In the genomic region with DNA sequence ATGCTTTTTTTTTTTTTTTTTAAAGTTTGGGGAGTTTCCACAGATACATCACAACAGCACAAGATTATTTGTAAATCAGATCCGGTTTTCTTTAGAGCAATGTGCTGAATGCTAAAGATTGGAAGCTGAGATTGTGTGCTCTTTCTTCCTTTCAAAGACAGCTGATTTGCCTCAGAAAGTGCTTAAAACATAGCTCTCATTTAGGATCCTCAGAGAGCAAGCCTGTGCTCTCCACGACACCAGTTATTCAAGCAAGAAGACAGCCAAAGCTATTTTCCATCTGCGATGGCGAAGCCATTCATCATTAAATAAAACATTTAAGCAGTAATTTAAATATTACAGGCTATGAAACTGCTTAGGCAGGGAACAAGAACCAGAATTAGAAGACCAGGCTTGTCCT, we compare ENCODE assay signal across 19 mouse cellular contexts.
A peak's percentile ranks its signal among the peaks of the same experiment; 100 is the strongest.
DNase-seq lines count a peak whose midpoint lies in the region; ATAC-seq and TF ChIP-seq lines count a peak whose summit lies in the region.
"Had no signal": no experiment of that assay in that cellular context is flagged by ENCODE, and none has a peak within 500 bp of the region (broad histone marks: within the 10 kb centered on the region; RNA-seq: fewer than 3 reads in every experiment).

No protein-coding gene starts in this region.

- H3K9ac ChIP-seq in kidney, embryonic 14.5 days (ENCODE audit: low read depth, low read length), result no peak overlapping the region
- H3K9ac ChIP-seq in lung, postnatal 0 days (replicated peaks; ENCODE audit: low read depth), result no peak overlapping the region
- H3K9ac ChIP-seq in forebrain, embryonic 14.5 days (ENCODE audit: low read length), result no peak overlapping the region
- H3K9ac ChIP-seq in hindbrain, postnatal 0 days (replicated peaks; ENCODE audit: low read length), result no peak overlapping the region
- H3K9ac ChIP-seq: heart, embryonic 15.5 days; limb, embryonic 12.5 days; liver, embryonic 14.5 days had no signal

- TF ChIP-seq EP300 in lung, postnatal 0 days (IDR thresholded peaks at IDR 0.05), result no peak; the same call in 1 of the 2 replicates

- WGBS in kidney, embryonic 14.5 days, result 60% methylated on average over 4 of the region's 4 CpGs
- WGBS in lung, postnatal 0 days, result 53% methylated on average over 4 of the region's 4 CpGs
- WGBS in forebrain, embryonic 14.5 days, result 46% methylated on average over 4 of the region's 4 CpGs
- 37% methylated on average over 4 of the region's 4 CpGs for WGBS in hindbrain, postnatal 0 days

- H3K4me3 ChIP-seq in kidney, embryonic 14.5 days (ENCODE audit: low read length), result no peak overlapping the region
- no peak overlapping the region for H3K4me3 ChIP-seq in lung, postnatal 0 days (ENCODE audit: low read depth, low read length)
- no peak overlapping the region for H3K4me3 ChIP-seq in forebrain, embryonic 14.5 days (ENCODE audit: low read depth, low read length)
- no peak overlapping the region for H3K4me3 ChIP-seq in hindbrain, postnatal 0 days (ENCODE audit: low read length)
- H3K4me3 ChIP-seq: heart, embryonic 15.5 days; limb, embryonic 12.5 days; myocyte had no signal

- H3K27me3 ChIP-seq in kidney, embryonic 14.5 days (ENCODE audit: control insufficient read depth, insufficient read depth, low read length), result no peaks in the 10 kb centered on the region
- no peaks in the 10 kb centered on the region for H3K27me3 ChIP-seq in lung, postnatal 0 days (replicated peaks; ENCODE audit: insufficient read depth, low read length)
- no peaks in the 10 kb centered on the region for H3K27me3 ChIP-seq in forebrain, embryonic 14.5 days (replicated peaks; ENCODE audit: control insufficient read depth, insufficient read depth, low read length)
- H3K27me3 ChIP-seq in hindbrain, postnatal 0 days (ENCODE audit: insufficient read depth, low read length), result no peaks in the 10 kb centered on the region
- H3K27me3 ChIP-seq: heart, embryonic 15.5 days; limb, embryonic 12.5 days had no signal

- H3K4me1 ChIP-seq in kidney, embryonic 14.5 days (ENCODE audit: control insufficient read depth, insufficient read depth, low read length), result no peaks in the 10 kb centered on the region
- no peaks in the 10 kb centered on the region for H3K4me1 ChIP-seq in lung, postnatal 0 days (ENCODE audit: insufficient read depth, low read depth, low read length)
- peaks cover 3% of the 10 kb centered on the region; the same call in 1 of the 2 replicates for H3K4me1 ChIP-seq in forebrain, embryonic 14.5 days (ENCODE audit: control insufficient read depth, insufficient read depth, low read length)
- 0 out of 2 replicates have a peak, but pooled peaks cover 4% of the 10 kb centered on the region for H3K4me1 ChIP-seq in hindbrain, postnatal 0 days (ENCODE audit: insufficient read depth, low read length)
- H3K4me1 ChIP-seq: heart, embryonic 15.5 days; limb, embryonic 12.5 days had no signal

- no peak for DNase-seq in kidney, adult 9 months
- peak; percentile 59 for DNase-seq in lung, postnatal 0 days (ENCODE audit: low spot score)
- no peak for DNase-seq in lung, postnatal 36 days
- peak; percentile 45 for DNase-seq in forebrain, embryonic 14.5 days (ENCODE audit: low spot score)
- no peak for DNase-seq in hindbrain, postnatal 0 days (ENCODE audit: low spot score)
- DNase-seq in gastrocnemius, adult 8-10 months (ENCODE audit: low spot score in 2 of 2), result no peak
- no peak for DNase-seq in thymus, adult 18-20 months
- DNase-seq: cerebellum, adult 9-10 months; embryo, embryonic 11 days; heart, adult 18-20 months; layer of hippocampus, postnatal 36 days; retina, postnatal 1 day; thymus, adult 2 months had no signal

- no peak for TF ChIP-seq CTCF in lung, postnatal 0 days (IDR thresholded peaks at IDR 0.05)
- TF ChIP-seq CTCF in hindbrain, postnatal 0 days (IDR thresholded peaks at IDR 0.05; ENCODE audit: low read depth), result no peak

- H3K36me3 ChIP-seq in kidney, embryonic 14.5 days (ENCODE audit: control insufficient read depth, insufficient read depth, low read length), result no peaks in the 10 kb centered on the region
- H3K36me3 ChIP-seq in lung, postnatal 0 days (ENCODE audit: insufficient read depth, low read length), result no peaks in the 10 kb centered on the region
- no peaks in the 10 kb centered on the region for H3K36me3 ChIP-seq in forebrain, embryonic 14.5 days (ENCODE audit: control insufficient read depth, insufficient read depth, low read length)
- H3K36me3 ChIP-seq in hindbrain, postnatal 0 days (ENCODE audit: insufficient read depth, low read length), result no peaks in the 10 kb centered on the region
- H3K36me3 ChIP-seq: G1E; heart, embryonic 15.5 days; limb, embryonic 12.5 days had no signal

- H3K27ac ChIP-seq in kidney, embryonic 14.5 days (ENCODE audit: low read depth, low read length), result no peak overlapping the region
- no peak overlapping the region for H3K27ac ChIP-seq in lung, postnatal 0 days (ENCODE audit: low read length)
- H3K27ac ChIP-seq in forebrain, embryonic 14.5 days (ENCODE audit: low read depth, low read length), result peak overlapping the region; percentile 23
- H3K27ac ChIP-seq in hindbrain, postnatal 0 days, result peak overlapping the region; percentile 43
- H3K27ac ChIP-seq: heart, embryonic 15.5 days; limb, embryonic 12.5 days; liver, embryonic 14.5 days had no signal

- 0 out of 2 replicates have a peak, but pooled peaks have one; percentile 6 for ATAC-seq in kidney, embryonic 14.5 days (ENCODE audit: low FRiP score, low TSS enrichment)
- peak; percentile 33; the same call in 1 of the 2 replicates for ATAC-seq in lung, postnatal 0 days
- peak; percentile 40 for ATAC-seq in forebrain, embryonic 14.5 days
- no peak for ATAC-seq in hindbrain, postnatal 0 days

- no peak overlapping the region for H3K4me2 ChIP-seq in kidney, embryonic 14.5 days (replicated peaks; ENCODE audit: low read depth, low read length)
- H3K4me2 ChIP-seq in lung, postnatal 0 days (replicated peaks; ENCODE audit: low read depth, low read length), result no peak overlapping the region
- H3K4me2 ChIP-seq in forebrain, embryonic 14.5 days (ENCODE audit: low read length), result no peak overlapping the region
- no peak overlapping the region for H3K4me2 ChIP-seq in hindbrain, postnatal 0 days (ENCODE audit: low read depth, low read length)
- H3K4me2 ChIP-seq: heart, embryonic 15.5 days; limb, embryonic 12.5 days had no signal

- H3K9me3 ChIP-seq in kidney, embryonic 14.5 days (ENCODE audit: control insufficient read depth, low read length), result no peaks in the 10 kb centered on the region; the same call in 1 of the 2 replicates
- H3K9me3 ChIP-seq in lung, postnatal 0 days (ENCODE audit: low read length), result no peaks in the 10 kb centered on the region
- no peaks in the 10 kb centered on the region; the same call in 1 of the 2 replicates for H3K9me3 ChIP-seq in forebrain, embryonic 14.5 days (replicated peaks; ENCODE audit: control insufficient read depth, low read length)
- H3K9me3 ChIP-seq in hindbrain, postnatal 0 days (ENCODE audit: low read length), result peaks cover 3% of the 10 kb centered on the region; the same call in 1 of the 2 replicates
- H3K9me3 ChIP-seq: G1E; heart, embryonic 15.5 days had no signal

Comparison
In these comparisons a context has a peak if more than half of its experiments do, and no peak if none do; other contexts are left out.
1. DNase-seq: peak in lung, postnatal 0 days (single experiment) and forebrain, embryonic 14.5 days (single experiment); none in kidney, adult 9 months (single experiment), lung, postnatal 36 days (single experiment), hindbrain, postnatal 0 days (single experiment), gastrocnemius, adult 8-10 months (0 of 2) and thymus, adult 18-20 months (0 of 2).
2. H3K27ac ChIP-seq: peak in forebrain, embryonic 14.5 days (single experiment) and hindbrain, postnatal 0 days (single experiment); none in kidney, embryonic 14.5 days (single experiment) and lung, postnatal 0 days (single experiment).